Mouse (Mus musculus) spleen, postnatal 10 days (tissue): Measurements from ENCODE around the gene Adamts13.

ENCODE experiments used
- DNase-seq, 2 experiments: peaks; one replicate each; pipeline ENCODE4 v3.0.0; 2021 to 2022; ENCODE audit warnings: low spot score in 2 of 2

Adamts13 gene

DNA sequence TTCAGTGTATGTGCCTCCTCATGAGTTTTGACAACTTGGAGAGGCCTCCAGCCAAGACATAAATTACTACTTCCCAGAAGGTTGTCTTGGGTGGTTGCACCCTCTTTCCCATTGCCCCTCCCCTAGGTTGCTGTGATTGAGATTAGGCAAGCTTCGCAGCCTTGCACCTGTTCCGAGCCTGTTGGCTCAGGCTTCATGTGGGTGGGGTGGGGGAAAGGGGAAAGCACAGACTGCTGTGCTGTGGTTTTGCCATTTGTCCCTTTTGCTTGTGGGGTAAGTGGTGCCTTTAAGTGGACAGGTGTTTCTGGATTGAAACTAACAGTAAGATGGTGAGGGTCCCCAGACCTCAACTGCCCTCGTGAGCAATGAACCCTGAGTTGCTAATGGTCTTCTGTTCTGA lies 62.8 kb downstream of the Adamts13 start:
- no peak for DNase-seq

DNA sequence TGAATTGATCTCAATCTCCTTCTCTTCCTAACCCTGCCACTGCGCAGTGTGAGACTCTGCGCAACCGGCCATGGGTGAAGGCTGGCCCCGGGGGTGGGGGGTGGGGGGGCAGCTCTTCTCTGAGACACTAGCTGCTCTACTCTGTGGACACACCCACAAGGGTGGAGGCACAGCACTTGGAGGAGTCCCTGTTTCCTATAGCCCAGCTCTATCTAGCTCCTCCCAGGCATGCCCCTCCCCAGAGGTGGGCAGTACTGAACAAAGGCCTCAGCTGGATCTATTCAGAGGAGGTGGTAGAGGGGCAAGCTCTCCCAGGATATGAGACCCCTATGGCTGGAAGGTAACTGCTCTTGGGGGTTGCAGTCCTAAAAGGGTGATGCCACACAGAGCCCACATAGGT lies 63.8 kb downstream of the Adamts13 start:
- DNase-seq, result no peak

DNA sequence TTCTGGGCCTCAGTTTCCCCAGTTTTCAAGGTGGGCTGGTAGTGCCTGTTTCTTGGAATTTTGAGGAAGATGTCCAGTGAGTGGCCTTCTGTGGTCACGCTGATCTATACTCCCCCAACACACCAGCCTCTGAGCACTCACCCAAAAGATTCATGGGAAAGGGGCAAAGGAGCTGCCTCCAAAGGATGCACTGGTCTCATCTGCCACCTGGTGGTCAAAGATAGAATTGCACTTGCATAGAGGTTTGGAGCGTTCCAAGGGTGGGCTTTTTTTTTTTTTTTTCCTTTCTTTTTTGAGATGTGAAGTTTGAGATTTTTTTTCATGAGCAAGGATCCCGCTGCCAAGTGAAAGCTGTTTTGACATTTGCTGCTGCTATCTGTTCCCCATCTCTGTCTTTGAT lies 65.4 kb downstream of the Adamts13 start:
- DNase-seq, result peak; percentile 57 to 77

DNA sequence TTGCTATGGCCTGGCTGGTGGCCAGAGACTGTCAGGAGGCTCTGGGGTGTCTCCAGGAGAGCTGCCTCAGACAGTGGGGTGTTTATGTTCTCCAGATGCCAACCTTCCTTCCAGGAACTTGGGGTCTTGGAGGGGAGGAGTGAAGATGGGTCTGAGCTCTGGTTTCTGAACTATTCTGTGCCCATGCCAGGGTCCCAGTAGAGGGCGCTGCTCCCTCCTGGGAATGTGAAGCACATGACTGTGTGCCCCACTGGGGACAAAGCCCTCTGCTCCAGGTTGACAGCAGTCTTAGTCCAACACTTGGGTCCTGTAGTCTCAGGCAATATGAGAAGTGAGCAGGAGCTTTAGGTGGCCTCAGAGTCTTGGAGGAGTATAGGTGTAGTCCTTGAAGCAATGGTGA lies 66.1 kb downstream of the Adamts13 start:
- peak in 1 of 2 experiments; percentile 52 for DNase-seq

DNA sequence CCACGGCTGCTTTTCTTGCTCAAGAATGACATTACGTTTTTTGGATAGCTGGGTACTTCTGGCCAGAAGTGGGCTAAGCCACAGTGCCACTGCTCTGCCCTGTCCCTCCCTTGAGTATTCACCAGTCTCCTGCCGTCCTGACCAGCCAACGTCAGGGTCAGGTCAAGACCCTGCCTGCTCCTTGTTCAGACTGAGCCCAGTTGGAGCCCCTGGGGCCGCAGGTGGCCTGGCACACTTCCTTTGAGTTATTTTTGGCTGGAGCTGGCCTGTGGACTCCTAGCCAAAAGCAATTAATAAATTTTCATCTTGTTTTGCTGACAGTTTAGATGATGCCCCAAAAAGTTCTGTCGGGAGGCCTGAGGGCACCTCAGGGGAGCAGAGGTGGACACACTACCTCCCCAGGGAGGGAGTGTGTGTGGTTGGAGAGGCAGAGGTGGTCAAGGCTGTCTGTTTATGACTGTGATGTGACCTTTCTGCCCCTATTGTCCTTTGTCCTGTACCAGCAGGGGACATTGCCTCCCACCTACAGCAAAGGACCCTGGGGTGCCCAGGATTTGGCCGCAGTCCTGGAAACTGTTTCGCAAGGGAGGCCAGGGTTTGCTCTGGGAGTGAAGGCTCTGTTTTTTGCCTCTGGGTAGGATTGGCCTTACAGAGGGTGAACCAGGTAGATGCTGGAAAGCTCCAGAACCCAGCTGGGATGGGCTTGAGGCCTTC lies 69.1 kb downstream of the Adamts13 start:
- no peak for DNase-seq

DNA sequence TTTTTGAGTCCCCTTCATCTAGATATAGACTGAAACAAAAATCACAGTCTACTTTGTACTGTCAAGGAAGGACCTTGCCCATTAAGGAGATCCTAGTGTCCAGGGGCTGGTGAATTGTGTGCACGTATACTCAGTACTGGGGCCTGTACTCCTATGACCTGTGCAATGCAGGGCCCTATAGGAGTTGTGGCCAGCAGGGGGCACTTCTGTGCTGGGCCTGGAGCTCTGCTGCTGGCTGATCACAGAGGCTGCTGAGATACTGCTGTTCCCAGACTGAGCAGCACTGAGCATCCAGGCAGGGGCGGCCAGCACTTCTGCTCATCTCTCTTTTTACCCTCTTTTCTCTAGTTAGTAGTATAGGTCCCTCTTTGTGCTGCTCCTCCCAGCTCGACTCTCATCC lies 70.2 kb downstream of the Adamts13 start:
- peak; percentile 40 to 81 for DNase-seq

DNA sequence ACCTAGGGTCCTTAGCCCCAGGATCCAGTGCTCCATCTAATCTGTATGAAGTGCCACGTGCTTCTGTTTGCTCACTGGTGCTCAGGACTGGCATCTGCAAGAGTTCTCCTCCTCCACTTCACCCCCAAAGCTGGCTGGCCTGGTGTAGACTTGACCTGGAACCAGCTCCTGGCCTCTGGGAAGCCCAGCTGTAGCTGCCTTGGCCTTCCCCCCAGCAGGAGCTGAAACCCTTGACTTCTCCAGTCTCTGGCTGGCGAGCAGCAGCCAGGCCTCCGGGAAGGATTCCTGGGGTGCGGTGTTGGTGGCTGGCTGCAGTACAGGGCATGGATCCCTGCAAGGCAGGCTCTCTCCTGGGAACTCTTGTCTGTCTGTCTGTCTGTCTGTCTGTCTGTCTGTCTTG lies 71.0 kb downstream of the Adamts13 start:
- no peak for DNase-seq

DNA sequence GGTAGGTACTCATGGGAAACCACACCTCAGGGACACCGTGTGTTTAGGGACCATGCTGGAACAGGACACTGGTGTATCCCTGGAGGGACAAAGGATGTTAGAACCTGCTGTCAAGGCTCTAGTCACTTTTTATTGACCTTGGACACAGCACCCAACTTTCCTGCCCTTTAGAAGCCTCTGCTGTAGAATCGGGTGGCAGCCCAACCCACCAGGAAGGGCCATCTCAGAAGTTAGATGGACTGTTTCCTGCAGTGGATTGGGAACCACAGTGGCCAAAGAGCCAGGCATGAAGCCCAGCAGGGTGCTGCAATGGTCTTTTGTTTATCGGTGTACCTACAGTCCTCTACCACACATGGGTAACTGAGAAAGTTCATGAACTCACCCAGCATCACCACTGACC lies 71.4 kb downstream of the Adamts13 start:
- no peak for DNase-seq

DNA sequence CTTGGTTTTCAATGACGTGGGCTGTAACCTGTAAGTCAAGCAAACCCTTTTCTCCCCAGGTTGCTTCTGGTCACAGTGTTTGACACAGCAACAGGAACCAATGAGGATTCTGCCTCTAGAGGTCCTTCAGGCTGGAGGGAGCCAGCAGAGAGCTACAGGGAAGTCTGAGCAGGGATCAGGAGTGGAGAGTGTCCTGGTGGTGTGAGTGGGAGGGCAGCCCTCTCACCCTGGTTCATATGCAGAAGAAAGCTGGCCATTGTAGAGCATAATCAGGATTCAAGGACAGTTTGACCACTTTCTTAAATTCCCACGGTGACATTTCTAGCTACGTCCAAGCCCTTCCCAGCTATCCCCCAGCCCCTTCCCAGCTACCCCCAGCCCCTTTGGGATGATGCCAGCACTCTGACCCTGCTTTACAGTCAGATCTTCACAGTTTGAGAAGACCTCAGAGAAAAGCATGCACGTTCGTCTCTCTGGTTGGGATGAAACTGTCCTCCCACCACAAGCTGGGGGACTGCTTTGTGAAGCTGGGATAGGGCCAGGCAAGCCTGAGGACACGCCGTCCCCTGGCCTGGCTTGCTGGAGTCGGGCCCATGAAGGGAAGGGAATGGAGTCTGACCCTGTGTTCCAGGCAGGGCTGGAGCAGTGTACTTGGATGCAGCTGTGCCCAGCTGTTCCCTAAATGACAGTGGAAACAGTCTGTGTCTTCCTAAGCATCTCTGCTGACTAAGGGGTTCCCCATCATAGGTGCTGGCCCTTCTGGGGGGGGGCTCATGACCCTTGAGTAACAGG lies 73.0 kb downstream of the Adamts13 start:
- no peak for DNase-seq

DNA sequence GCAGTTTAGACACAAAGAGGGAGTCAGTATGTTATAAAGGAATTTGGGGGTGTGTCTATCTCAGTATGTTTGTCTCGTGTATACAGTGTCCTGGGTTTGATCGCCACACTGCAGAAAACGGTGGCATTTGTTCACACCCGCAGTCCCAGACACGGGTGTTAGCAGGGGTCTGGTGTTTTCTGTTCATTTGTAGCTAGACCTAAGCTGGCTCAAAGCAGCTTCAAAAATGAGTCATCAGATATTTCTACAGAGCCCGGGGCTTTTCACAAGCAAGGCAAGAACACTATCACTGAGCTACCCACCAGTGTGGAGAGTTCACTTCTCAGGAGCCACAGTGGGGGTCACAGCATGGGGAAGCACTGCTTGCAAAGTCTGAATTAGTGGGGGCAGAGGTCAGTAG lies 76.2 kb downstream of the Adamts13 start:
- DNase-seq, result no peak

DNA sequence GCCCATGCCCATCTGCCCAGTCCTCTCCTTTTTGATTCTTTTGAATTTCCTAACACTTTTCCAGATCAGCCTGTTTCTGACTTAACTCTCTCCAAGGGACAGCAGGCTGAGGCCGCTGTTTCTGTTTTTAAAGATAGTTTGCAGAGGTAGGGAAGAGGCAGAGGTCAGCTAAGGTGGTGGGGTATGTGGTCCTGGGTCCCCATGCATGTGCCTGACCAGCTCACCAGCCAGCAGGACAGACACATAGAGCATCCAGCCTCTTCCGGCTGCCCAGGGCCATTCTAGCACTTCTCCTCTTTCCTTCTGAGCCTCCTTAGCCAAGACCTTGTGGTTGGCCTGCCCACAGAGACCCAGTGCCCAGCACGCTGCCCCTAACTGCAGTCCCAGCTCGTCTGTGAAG lies 85.0 kb downstream of the Adamts13 start:
- no peak for DNase-seq

DNA sequence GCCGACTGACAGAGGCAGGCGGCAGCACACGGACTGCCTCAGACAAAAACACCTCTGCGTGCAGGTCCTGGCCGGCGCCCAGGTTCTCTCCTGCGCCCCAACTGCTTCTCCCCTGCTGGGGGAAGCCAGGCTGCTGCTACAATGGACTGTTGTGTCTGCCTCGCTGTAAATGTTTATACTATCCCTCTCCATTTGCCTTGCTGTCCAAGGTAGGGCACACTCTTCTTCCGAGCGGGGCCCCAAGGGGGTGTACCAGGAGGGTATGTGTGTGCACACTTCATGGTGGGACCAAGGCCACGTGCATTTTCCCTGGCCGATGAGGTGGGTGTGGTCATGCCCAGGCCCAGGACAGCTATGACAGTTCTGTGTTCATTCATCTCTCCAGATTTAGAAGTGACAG lies 85.5 kb downstream of the Adamts13 start:
- no peak for DNase-seq

DNA sequence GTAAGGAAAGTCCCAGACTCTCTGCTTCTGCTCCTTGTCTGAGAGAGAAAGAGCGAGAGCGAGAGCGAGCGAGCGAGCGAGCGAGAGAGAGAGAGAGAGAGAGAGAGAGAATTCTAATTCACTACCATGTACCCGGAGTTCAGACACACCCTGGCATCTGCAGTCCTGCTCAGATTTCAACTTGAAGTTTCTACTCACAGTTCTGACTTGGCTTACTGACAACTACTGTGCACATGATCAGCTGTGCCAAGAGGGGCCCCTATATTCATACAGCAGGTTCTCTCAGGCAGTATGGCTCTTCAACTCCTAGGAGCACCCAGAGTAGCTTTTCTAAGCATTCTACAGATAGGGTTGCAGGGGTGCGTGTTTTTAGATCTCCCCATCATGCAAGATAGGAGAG lies 86.0 kb downstream of the Adamts13 start:
- no peak for DNase-seq
